Mouse (Mus musculus) hematopoietic stem cell, adult 5-6 weeks (primary cell): ENCODE data around the gene Gabrb3. TPM values are rescaled to one million over a fixed set of nuclear protein-coding genes. Genes with fewer than 3 reads are reported as not detected.
"Not testable (repeated sequence)": the region's sequence is repeated elsewhere in the genome, so short reads cannot be mapped to it uniquely, and the experiment has no call there.

Experiments used
- ATAC-seq, 2 experiments: fragments of 125-278 bp in 1 of 2; replicated peaks in 1 of 2; 2 replicates each; pipeline ENCODE4 v1.8.0; 2016 to 2017; ENCODE audit warnings: inconsistent platforms in 2 of 2, mild to moderate bottlenecking in 2 of 2, moderate number of reproducible peaks in 2 of 2, low read depth in 1 of 2, moderate TSS enrichment in 1 of 2; ENCODE audit not compliant: low FRiP score in 2 of 2, poor library complexity in 2 of 2, severe bottlenecking in 2 of 2, insufficient read depth in 1 of 2, low TSS enrichment in 1 of 2
- total RNA-seq: library from RNA; stranded (forward); fragments of 172-1452, 232-1000 nt; gene quantifications from 2 replicates; pipeline ENCODE4 v1.2.3, GENCODE M21; 2017

Gabrb3 gene
- total RNA-seq, 1 experiment from 2014 or later = not detected

GRCm38 (mm10) chr7:57635687-57636086 lies 216.2 kb downstream of the Gabrb3 start:
- no peak for ATAC-seq

GRCm38 (mm10) chr7:57640796-57641195 lies 221.3 kb downstream of the Gabrb3 start:
- no peak for ATAC-seq

- no peak for ATAC-seq
These were observed 227.9 kb downstream of the Gabrb3 start for GRCm38 (mm10) chr7:57647345-57647744.

GRCm38 (mm10) chr7:57648136-57648755 lies 228.8 kb downstream of the Gabrb3 start:
- no peak for ATAC-seq

- ATAC-seq = no peak
These were observed 257.9 kb downstream of the Gabrb3 start for GRCm38 (mm10) chr7:57677352-57677751.

- no peak for ATAC-seq
These were observed 270.3 kb downstream of the Gabrb3 start for GRCm38 (mm10) chr7:57689836-57690235.

GRCm38 (mm10) chr7:57700370-57700769 lies 280.9 kb downstream of the Gabrb3 start:
- no peak for ATAC-seq

- ATAC-seq = no peak
These were observed 281.6 kb downstream of the Gabrb3 start for GRCm38 (mm10) chr7:57701046-57701445.

- no peak for ATAC-seq
These were observed 284.1 kb downstream of the Gabrb3 start for GRCm38 (mm10) chr7:57703580-57703979.

- ATAC-seq = no peak
These were observed 286.6 kb downstream of the Gabrb3 start for GRCm38 (mm10) chr7:57706092-57706491.

GRCm38 (mm10) chr7:57706976-57707740 lies 287.7 kb downstream of the Gabrb3 start:
- no peak for ATAC-seq

GRCm38 (mm10) chr7:57711709-57712108 lies 292.2 kb downstream of the Gabrb3 start:
- ATAC-seq = no peak

- ATAC-seq = no peak
These were observed 327.3 kb downstream of the Gabrb3 start for GRCm38 (mm10) chr7:57746836-57747235.

GRCm38 (mm10) chr7:57760466-57760865 lies 341.0 kb downstream of the Gabrb3 start:
- ATAC-seq = no peak

- no peak for ATAC-seq
These were observed 359.3 kb downstream of the Gabrb3 start for GRCm38 (mm10) chr7:57778754-57779153.

- not testable (repeated sequence) for ATAC-seq
These were observed 366.6 kb downstream of the Gabrb3 start for GRCm38 (mm10) chr7:57786102-57786501.

GRCm38 (mm10) chr7:57787520-57787919 lies 368.0 kb downstream of the Gabrb3 start:
- ATAC-seq = no peak

- no peak for ATAC-seq
These were observed 383.8 kb downstream of the Gabrb3 start for GRCm38 (mm10) chr7:57803266-57803665.

GRCm38 (mm10) chr7:57813716-57814115 lies 394.2 kb downstream of the Gabrb3 start:
- ATAC-seq = no peak
